Mouse (Mus musculus): ENCODE measurements around the gene Tsc1. TPM values are rescaled to one million over a fixed set of nuclear protein-coding genes. Genes with fewer than 3 reads are reported as not detected.

Gene Tsc1
- total and polyA plus RNA-seq, 3 experiments, result 8.0 to 16.4 TPM; not detected in 1

DNA sequence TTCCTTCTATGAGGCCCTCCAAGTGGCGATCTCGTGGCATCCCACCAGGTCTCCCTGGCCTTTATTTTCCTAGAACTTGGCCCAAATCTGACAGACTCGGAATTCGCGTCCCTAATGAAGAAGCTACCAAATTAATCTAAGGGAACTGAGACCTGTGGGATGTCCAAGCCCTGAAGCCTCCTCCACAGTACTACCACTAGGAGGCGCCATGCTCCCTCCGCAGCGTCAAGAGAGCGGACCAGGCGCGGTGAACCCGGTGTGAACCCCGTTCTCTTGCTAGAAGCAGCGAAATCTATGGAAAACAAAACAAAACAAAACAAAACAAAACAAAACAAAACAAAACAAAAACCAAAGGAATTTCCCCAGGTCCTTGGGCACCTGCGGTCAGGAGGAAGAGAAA, 48.2 kb upstream of the Tsc1 start:
- H3K9me3 ChIP-seq (replicated peaks; ENCODE audit: insufficient read depth, low read length), result no peaks in the 10 kb centered on the region
- DNase-seq (ENCODE audit: low read depth, low spot score), result peak; percentile 88
- peak overlapping the region; percentile 3; the same call in 1 of the 2 replicates for H3K27ac ChIP-seq (ENCODE audit: control insufficient read depth, low read depth, low read length)
- no peak for TF ChIP-seq NELFE (IDR thresholded peaks at IDR 0.05; ENCODE audit: low read depth, low read length)
- TF ChIP-seq MAZ (IDR thresholded peaks at IDR 0.05; ENCODE audit: low read depth, low read length), result peak; percentile 73; the same call in 1 of the 2 replicates
- TF ChIP-seq ZMIZ1 (IDR thresholded peaks at IDR 0.05; ENCODE audit: low read depth, low read length), result no peak
- TF ChIP-seq SIN3A (IDR thresholded peaks at IDR 0.05; ENCODE audit: low read length), result peak; percentile 68
- TF ChIP-seq GABPA (IDR thresholded peaks at IDR 0.05; ENCODE audit: low read depth, low read length), result no peak
- peak; percentile 93 for TF ChIP-seq ZC3H11A (IDR thresholded peaks at IDR 0.05; ENCODE audit: low read depth, low read length)
- no peak for TF ChIP-seq CHD1 (IDR thresholded peaks at IDR 0.05; ENCODE audit: low read depth, low read length)
- TF ChIP-seq HCFC1 (IDR thresholded peaks at IDR 0.05; ENCODE audit: low read depth, low read length), result no peak
- TF ChIP-seq MXI1 (IDR thresholded peaks at IDR 0.05; ENCODE audit: low read depth, low read length), result no peak
- 0 out of 2 replicates have a peak, but pooled peaks have one; percentile 23 for TF ChIP-seq BHLHE40 (IDR thresholded peaks at IDR 0.05; ENCODE audit: borderline replicate concordance, low read depth, low read length)
- no peak for TF ChIP-seq UBTF (IDR thresholded peaks at IDR 0.05; ENCODE audit: borderline replicate concordance, insufficient read depth, low read depth, low read length)
- TF ChIP-seq SMC3 (IDR thresholded peaks at IDR 0.05; ENCODE audit: low read depth, low read length), result peak; percentile 88
- no peak; the same call in 1 of the 2 replicates for TF ChIP-seq ZNF384 (IDR thresholded peaks at IDR 0.05; ENCODE audit: low read depth, low read length)
- no peak for TF ChIP-seq MAFK (IDR thresholded peaks at IDR 0.05; ENCODE audit: borderline replicate concordance, low read depth, low read length)
- peak; percentile 89 for TF ChIP-seq RAD21 (IDR thresholded peaks at IDR 0.05; ENCODE audit: low read depth, low read length)
- TF ChIP-seq MEF2A (IDR thresholded peaks at IDR 0.05; ENCODE audit: extremely low read depth, insufficient replicate concordance, low read depth, low read length, poor library complexity, severe bottlenecking), result no peak
- TF ChIP-seq CHD2 (IDR thresholded peaks at IDR 0.05; ENCODE audit: low read length), result no peak
- TF ChIP-seq ELF1 (IDR thresholded peaks at IDR 0.05; ENCODE audit: low read depth, low read length), result no peak
- peak; percentile 93 to 99 (median 96) for TF ChIP-seq CTCF (IDR thresholded peaks at IDR 0.05 in 2 of 3, conservative IDR thresholded peaks at IDR 0.05 in 1 of 3; ENCODE audit: control insufficient read depth in 1 of 3, insufficient read depth in 1 of 3, low read depth in 2 of 3, low read length in 3 of 3, poor library complexity in 1 of 3, severe bottlenecking in 1 of 3)
- TF ChIP-seq JUND (IDR thresholded peaks at IDR 0.05; ENCODE audit: low read depth, low read length), result no peak
- TF ChIP-seq EP300 (IDR thresholded peaks at IDR 0.05; ENCODE audit: low read depth in 1 of 2, low read length in 2 of 2), result no peak
- no peak for TF ChIP-seq ETS1 (IDR thresholded peaks at IDR 0.05; ENCODE audit: low read depth, low read length)
- TF ChIP-seq E2F4 (IDR thresholded peaks at IDR 0.05; ENCODE audit: borderline replicate concordance, low read depth, low read length), result no peak
- peak; percentile 45; the same call in 1 of the 2 replicates for TF ChIP-seq RCOR1 (IDR thresholded peaks at IDR 0.05; ENCODE audit: low read depth, low read length)
- TF ChIP-seq MYB (IDR thresholded peaks at IDR 0.05; ENCODE audit: low read depth, low read length), result no peak
- no peaks in the 10 kb centered on the region for H3K79me2 ChIP-seq (ENCODE audit: control insufficient read depth, insufficient read depth, low read length, poor library complexity)
- peak overlapping the region; percentile 58 for H3K9ac ChIP-seq (ENCODE audit: control insufficient read depth, low read depth, low read length, poor library complexity, severe bottlenecking)
- peaks cover 0 to 27% of the 10 kb centered on the region in 2 experiments; a peak in 2 of 4 replicates for H3K36me3 ChIP-seq (ENCODE audit: control insufficient read depth in 1 of 2, insufficient read depth in 2 of 2, low read length in 2 of 2)
- peak overlapping the region; percentile 18 to 52; a peak in 3 of 4 replicates for H3K4me3 ChIP-seq (ENCODE audit: control insufficient read depth in 1 of 2, insufficient read depth in 1 of 2, low read depth in 2 of 2, low read length in 2 of 2)
- no peaks in the 10 kb centered on the region for H3K27me3 ChIP-seq (ENCODE audit: control insufficient read depth in 1 of 2, insufficient read depth in 2 of 2, low read length in 2 of 2)
- H3K4me1 ChIP-seq (ENCODE audit: control insufficient read depth in 1 of 2, insufficient read depth in 2 of 2, low read length in 2 of 2), result peaks cover 9 to 31% of the 10 kb centered on the region in 2 experiments; a peak in 3 of 4 replicates

All from MEL (cell line).